Mouse (Mus musculus): Measurements from ENCODE around the gene Synrg.

Synrg gene

GRCm38 (mm10) chr11:84078601-84079000, 114.4 kb downstream of the Synrg start:
- DNase-seq = no peak

GRCm38 (mm10) chr11:84079361-84079760, 115.1 kb downstream of the Synrg start:
- DNase-seq = no peak

- no peak for DNase-seq
These were observed 115.7 kb downstream of the Synrg start for GRCm38 (mm10) chr11:84079887-84080286.

GRCm38 (mm10) chr11:84080327-84080726, 116.1 kb downstream of the Synrg start:
- DNase-seq = no peak

- no peak for DNase-seq
These were observed 117.7 kb downstream of the Synrg start for GRCm38 (mm10) chr11:84081901-84082300.

- DNase-seq = no peak
These were observed 126.3 kb downstream of the Synrg start for GRCm38 (mm10) chr11:84090572-84090971.

All from thymus, postnatal 14 days (tissue).